Mouse (Mus musculus) CD4-positive, CD25-positive, alpha-beta regulatory T cell, adult 4 months (primary cell): ENCODE data around the gene Wdr63. TPM values are rescaled to one million over a fixed set of nuclear protein-coding genes. Genes with fewer than 3 reads are reported as not detected.
"Not testable (repeated sequence)": the region's sequence is repeated elsewhere in the genome, so short reads cannot be mapped to it uniquely, and the experiment has no call there.

Source experiments
- ATAC-seq: one replicate; pipeline ENCODE4 v1.8.0; 2017
- polyA plus RNA-seq, 2 experiments: library from polyadenylated mRNA; unstranded; fragments of 100-300 nt; shearing (Covaris generic); gene quantifications; one replicate each; pipeline ENCODE4 v1.2.1; 2017

The Wdr63 gene
- polyA plus RNA-seq, 2 experiments from 2014 or later, result not detected

DNA sequence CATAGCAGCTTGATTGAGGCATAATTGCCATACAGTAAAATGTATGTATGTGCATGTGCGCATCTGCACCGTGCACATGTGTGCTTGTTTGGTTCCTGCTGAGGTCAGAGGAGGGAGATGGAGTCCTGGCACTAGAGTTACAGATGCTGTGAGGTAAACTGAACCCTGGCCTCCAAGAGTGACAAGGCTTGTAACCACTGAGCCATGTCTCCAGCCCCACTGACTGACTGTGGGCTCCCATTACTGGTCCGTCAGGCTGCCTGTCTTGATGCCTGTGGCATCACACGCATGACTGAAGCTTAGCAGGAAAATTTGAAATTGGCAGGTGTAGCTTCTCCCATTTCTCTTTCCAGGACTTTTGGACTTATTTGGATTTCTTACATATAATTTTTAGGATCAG lies 97.2 kb downstream of the Wdr63 start:
- no peak for ATAC-seq

DNA sequence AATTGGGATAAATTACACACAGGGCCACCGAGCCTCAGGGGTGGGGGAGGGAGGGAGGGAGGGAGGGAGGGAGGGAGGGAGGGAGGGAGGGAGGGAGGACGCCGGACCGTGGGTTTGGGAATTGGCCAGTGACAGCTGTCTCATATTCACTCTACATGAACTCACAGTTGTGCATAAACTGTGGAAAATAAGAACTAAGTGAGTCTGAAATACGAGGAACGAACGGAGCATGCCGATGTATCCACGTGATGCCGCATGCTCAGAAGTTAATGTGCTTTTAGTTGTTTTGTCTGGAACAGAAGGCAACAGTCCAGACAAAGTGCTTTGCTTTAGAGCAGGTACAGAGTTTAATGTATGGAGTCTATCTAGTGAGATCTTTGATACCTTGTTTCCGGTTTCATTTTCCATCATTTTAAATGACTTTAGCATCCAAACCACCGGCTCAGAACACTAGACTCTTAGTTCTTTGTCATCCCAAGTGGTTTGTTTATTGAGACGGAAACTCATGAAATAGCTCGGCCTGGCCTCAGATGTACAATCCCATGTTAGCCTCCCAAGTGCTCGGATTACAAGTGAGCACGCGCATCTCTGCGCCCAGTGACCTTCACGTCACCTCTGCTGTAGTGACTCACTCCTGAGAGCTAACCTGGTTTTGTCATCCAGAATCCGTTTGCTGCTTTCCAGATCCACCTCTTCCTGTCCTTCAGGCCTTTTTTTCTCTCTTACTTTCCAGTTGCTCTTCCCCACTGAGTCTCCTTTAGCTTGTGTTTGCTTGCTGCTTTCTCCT lies 97.9 kb downstream of the Wdr63 start:
- ATAC-seq, result no peak

DNA sequence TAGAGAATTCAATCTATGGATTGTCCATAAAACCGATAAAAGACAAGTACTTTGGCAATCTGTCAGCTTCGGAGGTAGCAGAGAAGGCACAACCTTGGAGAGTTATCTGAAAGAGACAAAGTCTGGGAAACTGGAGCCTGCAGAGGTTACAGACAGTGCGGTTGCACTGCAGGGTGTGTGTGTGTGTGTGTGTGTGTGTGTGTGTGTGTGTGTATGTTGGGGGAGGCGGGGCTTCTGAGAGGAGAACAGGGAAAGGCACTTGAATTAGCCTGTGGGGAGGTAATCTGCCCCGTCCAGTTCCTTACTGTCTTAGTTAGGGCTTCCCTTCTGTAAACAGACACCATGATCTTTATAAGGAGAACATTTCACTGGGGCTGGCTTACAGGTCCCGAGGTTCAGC lies 100.1 kb downstream of the Wdr63 start:
- no peak for ATAC-seq

DNA sequence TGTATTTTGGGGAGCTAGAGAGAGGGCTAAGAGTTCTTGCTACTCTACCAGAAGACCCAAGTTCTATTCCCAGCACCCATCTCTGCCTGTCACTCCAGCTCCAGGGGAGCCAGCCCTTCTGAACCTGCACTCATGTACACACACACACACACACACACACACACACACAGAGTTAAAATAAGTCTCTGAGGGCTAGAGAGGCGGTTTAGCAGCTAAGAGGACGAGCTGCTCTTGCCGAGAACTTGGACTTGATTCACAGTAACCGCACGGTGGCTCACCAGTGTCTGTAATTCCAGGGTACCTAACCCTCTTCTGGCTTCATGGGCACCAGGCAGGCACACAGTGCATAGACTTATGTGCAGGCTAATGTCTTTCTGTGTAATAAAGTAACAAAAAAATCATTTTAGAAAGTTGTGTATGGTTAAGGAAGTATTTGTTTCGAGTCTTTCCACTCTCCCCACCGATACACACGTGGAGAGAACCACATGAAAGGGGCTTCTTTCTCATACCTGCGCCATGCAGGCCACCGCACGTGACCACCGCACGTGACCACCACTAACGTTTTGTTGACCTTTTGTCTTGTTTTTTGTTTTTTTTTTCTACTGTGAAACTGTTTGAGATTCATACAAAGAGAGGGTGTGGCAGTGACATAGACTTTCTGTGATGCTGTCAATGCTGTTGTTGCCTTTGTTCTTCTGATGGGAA lies 103.4 kb downstream of the Wdr63 start:
- peak; percentile 51 for ATAC-seq

DNA sequence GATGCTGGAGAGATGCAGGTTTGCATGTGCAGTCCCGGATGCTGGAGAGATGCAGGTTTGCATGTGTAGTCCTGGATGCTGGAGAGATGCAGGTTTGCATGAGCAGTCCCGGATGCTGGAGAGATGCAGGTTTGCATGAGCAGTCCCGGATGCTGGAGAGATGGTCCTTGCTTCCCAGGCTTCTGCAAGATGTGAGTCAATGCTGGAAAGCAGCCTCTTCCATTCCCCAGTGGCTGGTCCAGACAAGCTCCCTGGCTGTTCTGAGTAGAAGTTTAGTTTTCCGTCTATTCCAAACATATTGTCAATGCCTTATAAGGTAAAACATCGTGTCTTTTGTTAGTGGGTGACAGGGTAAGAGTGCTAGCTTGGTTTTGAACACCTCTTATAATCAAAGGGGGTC lies 111.4 kb downstream of the Wdr63 start:
- not testable (repeated sequence) for ATAC-seq

DNA sequence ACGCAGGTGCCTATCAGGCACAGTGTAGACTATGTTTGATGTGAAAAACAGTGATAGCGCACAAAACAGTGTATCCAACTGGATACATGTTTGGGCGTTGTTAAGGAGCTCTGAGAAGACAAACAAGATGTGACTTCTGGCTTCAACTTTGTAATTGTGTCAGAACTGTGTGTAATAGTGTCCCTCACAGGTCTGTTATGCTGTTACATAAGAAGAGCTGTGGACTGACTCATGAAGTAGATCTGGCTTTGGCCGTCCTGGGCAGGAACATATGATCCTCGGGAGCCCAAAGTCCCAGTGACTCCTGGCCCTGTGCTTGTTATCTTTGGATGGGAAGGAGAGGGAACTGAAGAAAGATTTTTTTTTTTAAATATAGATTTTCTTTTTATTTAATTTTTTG lies 112.4 kb downstream of the Wdr63 start:
- ATAC-seq, result no peak

DNA sequence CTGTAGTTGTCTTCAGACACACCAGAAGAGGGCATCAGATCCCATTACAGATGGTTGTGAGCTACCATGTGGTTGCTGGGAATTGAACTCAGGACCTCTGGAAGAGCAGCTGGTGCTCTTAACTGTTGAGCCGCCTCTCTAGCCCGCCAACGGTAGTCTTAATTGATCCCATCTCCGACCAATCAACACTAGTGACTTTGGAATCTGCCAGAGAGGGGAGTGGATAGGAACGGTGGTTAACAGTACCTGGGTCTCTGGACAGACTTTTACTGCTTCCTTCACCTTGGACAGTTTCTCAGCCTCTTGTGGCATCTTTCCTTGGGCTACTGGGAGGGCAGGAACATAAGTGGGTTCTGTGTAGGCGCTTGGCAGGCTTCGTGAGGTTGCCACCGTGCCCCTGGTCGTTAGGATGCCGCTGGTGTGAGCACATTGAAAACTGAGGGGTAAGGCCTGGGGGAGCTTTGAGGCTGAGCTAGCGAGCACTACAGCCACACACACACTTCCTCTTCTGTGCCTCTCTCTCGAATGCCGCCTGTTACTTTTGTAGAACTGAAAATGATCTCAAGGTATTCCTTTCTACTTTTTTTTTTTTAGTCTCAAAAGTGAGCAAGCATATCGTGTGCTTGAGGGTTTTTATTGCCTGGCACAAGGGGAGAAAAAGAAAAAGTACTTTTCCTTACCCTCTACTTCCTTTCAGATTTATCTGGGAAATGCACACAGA lies 114.3 kb downstream of the Wdr63 start:
- ATAC-seq, result no peak

DNA sequence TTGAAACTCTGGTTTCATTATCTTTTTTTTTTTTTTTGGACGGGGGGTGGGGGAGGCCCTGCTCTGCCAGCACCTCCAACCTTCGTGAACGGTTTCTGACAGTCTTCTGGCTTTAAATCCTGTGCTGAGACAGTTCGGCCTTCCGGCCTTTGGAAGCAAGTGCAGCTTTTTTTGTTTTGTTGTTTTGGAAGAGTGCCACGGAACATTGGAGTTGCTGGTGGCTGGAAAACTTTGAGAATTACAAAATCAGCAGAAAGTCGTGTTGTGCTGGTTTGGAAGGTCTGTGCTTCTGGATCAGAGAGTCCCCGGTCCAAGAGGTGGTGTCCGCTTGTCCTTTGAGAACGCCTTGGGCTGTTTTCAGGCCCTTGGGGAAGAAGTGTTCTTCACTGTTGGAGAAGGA lies 115.1 kb downstream of the Wdr63 start:
- no peak for ATAC-seq

DNA sequence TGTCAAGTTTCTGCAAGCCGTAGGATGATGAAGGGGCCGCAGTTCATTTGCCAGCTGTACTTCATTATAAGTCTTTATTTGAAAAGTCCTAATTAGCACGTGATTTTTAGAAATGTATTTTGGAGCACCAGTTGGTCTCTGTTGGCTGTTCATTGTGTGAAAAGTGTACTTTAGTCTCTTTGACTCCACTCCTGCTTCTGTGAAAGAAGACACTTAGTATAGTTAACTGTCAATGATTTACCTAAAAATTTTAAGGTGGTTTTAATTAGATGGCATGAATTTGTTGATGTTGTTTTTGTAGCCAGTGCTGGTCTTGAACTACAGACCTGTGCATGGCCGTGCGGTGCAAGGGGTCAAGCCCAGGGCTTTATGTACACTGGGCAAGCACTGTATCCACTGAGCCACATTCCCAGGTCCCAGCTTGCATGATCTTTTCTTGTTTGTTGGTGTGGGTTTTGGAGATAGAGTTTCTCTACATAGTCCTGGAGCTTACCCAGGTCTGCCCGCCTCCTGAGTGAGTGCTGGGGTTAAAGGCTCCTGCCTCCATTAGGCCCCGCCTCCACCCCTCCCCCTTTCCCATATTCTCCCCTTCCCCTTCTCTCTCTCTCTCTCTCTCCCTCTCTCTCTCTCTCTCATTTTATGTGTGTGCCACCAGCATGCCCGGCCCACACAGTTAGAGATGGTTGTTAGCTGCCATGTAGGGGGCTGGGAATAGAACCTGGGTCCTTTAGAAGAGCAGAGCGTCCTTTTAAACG lies 115.8 kb downstream of the Wdr63 start:
- ATAC-seq, result no peak

DNA sequence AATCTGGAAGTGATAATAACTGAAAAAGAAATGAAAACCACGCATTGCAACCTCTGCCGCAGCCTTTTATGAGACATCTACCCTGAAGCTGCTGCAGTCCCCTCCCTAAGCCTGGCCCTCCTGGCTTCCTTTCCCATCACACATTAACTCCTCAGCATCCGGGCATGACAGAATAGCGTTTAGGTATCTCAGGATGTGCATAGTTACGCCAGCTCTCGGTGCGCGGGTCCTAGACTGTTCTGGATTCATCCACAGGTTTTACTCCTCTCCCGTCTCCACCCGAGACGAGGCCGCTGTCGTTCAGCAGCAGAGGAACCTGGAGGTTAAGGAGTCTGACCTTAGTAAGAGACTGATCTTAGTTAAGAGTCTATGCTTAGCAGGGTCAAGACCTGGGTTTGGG lies 116.8 kb downstream of the Wdr63 start:
- ATAC-seq, result no peak

Other genes with a start within 250 kb of the Wdr63 start
- gene Bcl10, start 185.3 kb downstream of the Wdr63 start, polyA plus RNA-seq, result 10 to 100 TPM; 43.5 to 50.2 TPM
- gene 2410004B18Rik, start 170.1 kb downstream of the Wdr63 start, polyA plus RNA-seq, result 10 to 100 TPM; 18.9 to 21.5 TPM
- not detected for gene Syde2, start 120.3 kb downstream of the Wdr63 start, polyA plus RNA-seq
- 1 to 10 TPM; 5.3 to 6.2 TPM for gene Mcoln3, start 9.3 kb upstream of the Wdr63 start, polyA plus RNA-seq
- 1 to 10 TPM; 1.7 to 2.2 TPM for gene Mcoln2, start 41.7 kb upstream of the Wdr63 start, polyA plus RNA-seq
- not detected for gene Lpar3, start 112.8 kb upstream of the Wdr63 start, polyA plus RNA-seq